Comparison of ENCODE assay signal across 8 mouse cellular contexts in genomic region chr2:24679012-24679651, GRCm38 (mm10).
DNase-seq lines count a peak whose midpoint lies in the region; ATAC-seq lines count a peak whose summit lies in the region.

No protein-coding gene starts in this region.

- H3K4me3 ChIP-seq in heart, embryonic 11.5 days (ENCODE audit: low read depth, low read length): peak overlapping the region; percentile 34
- peak overlapping the region; percentile 33 for H3K4me3 ChIP-seq in kidney, embryonic 16.5 days (ENCODE audit: low read length)
- no peak overlapping the region for H3K4me3 ChIP-seq in neural tube, embryonic 14.5 days (ENCODE audit: low read depth, low read length)

- intact Hi-C loops in gastrocnemius, postnatal 14 days (cut with DNase I; ENCODE audit: low total_unique reads): no loop called here

- peak overlapping the region; percentile 68 for H3K4me2 ChIP-seq in heart, embryonic 11.5 days
- peak overlapping the region; percentile 64 for H3K4me2 ChIP-seq in kidney, embryonic 16.5 days (replicated peaks; ENCODE audit: low read depth, low read length)
- H3K4me2 ChIP-seq in neural tube, embryonic 14.5 days (ENCODE audit: low read depth, low read length): peak overlapping the region; percentile 20; the same call in 1 of the 2 replicates

- peaks cover 14% of the 10 kb centered on the region for H3K27me3 ChIP-seq in heart, embryonic 11.5 days (ENCODE audit: control insufficient read depth, insufficient read depth, low read length)
- peaks cover 15% of the 10 kb centered on the region; the same call in 1 of the 2 replicates for H3K27me3 ChIP-seq in kidney, embryonic 16.5 days (ENCODE audit: insufficient read depth, low read length)
- no peaks in the 10 kb centered on the region for H3K27me3 ChIP-seq in neural tube, embryonic 14.5 days (ENCODE audit: control insufficient read depth, insufficient read depth, low read length)

- peak overlapping the region; percentile 39; the same call in 1 of the 2 replicates for H3K9ac ChIP-seq in heart, embryonic 11.5 days (ENCODE audit: low read depth, low read length)
- H3K9ac ChIP-seq in kidney, embryonic 16.5 days (replicated peaks; ENCODE audit: low read length): no peak overlapping the region; the same call in 1 of the 2 replicates
- no peak overlapping the region for H3K9ac ChIP-seq in neural tube, embryonic 14.5 days (replicated peaks; ENCODE audit: low read depth, low read length)

- H3K27ac ChIP-seq in heart, embryonic 11.5 days (ENCODE audit: low read depth, low read length): no peak overlapping the region
- no peak overlapping the region for H3K27ac ChIP-seq in kidney, embryonic 16.5 days (ENCODE audit: low read length)
- no peak overlapping the region for H3K27ac ChIP-seq in neural tube, embryonic 14.5 days (ENCODE audit: low read depth, low read length)

- no peaks in the 10 kb centered on the region for H3K36me3 ChIP-seq in heart, embryonic 11.5 days (ENCODE audit: control insufficient read depth, insufficient read depth, low read length)
- no peaks in the 10 kb centered on the region for H3K36me3 ChIP-seq in kidney, embryonic 16.5 days (ENCODE audit: insufficient read depth, low read length)
- peaks cover 34% of the 10 kb centered on the region for H3K36me3 ChIP-seq in neural tube, embryonic 14.5 days (ENCODE audit: control insufficient read depth, insufficient read depth, low read length)

- H3K9me3 ChIP-seq in heart, embryonic 11.5 days (replicated peaks; ENCODE audit: control insufficient read depth, low read length): no peaks in the 10 kb centered on the region
- H3K9me3 ChIP-seq in kidney, embryonic 16.5 days (ENCODE audit: low read length): no peaks in the 10 kb centered on the region
- H3K9me3 ChIP-seq in neural tube, embryonic 14.5 days (ENCODE audit: control insufficient read depth, low read length): no peaks in the 10 kb centered on the region

- DNase-seq in gastrocnemius, postnatal 14 days: peak; percentile 46
- DNase-seq in gastrocnemius, adult 8-10 months (ENCODE audit: low spot score in 2 of 2): no peak
- DNase-seq in cerebellum, postnatal 36 days: peak; percentile 44 to 50
- DNase-seq in lung, adult 18-20 months: peak; percentile 37 to 59
- peak; percentile 28 to 29 for DNase-seq in thymus, adult 18-20 months

- H3K4me1 ChIP-seq in heart, embryonic 11.5 days (ENCODE audit: control insufficient read depth, insufficient read depth, low read length): 0 out of 2 replicates have a peak, but pooled peaks cover 3% of the 10 kb centered on the region
- H3K4me1 ChIP-seq in kidney, embryonic 16.5 days (ENCODE audit: insufficient read depth, low read length): peaks cover 7% of the 10 kb centered on the region; the same call in 1 of the 2 replicates
- no peaks in the 10 kb centered on the region for H3K4me1 ChIP-seq in neural tube, embryonic 14.5 days (ENCODE audit: control insufficient read depth, insufficient read depth, low read length)

- 24% methylated on average over 50 of the region's 50 CpGs for WGBS in heart, embryonic 11.5 days (ENCODE audit: insufficient replicate concordance)
- 28% methylated on average over 50 of the region's 50 CpGs for WGBS in kidney, embryonic 16.5 days
- 32% methylated on average over 50 of the region's 50 CpGs for WGBS in neural tube, embryonic 14.5 days

- ATAC-seq in heart, embryonic 11.5 days (replicated peaks; ENCODE audit: insufficient number of reproducible peaks, low FRiP score, low TSS enrichment): peak; percentile 54; the same call in 1 of the 2 replicates
- ATAC-seq in kidney, embryonic 16.5 days (ENCODE audit: low FRiP score, low TSS enrichment): peak; percentile 81
- peak; percentile 71; the same call in 1 of the 2 replicates for ATAC-seq in neural tube, embryonic 14.5 days (ENCODE audit: low read depth)

Comparison
In these comparisons a context has a peak if more than half of its experiments do, and no peak if none do; other contexts are left out.
1. DNase-seq: peak in gastrocnemius, postnatal 14 days (single experiment), cerebellum, postnatal 36 days (2 of 2), lung, adult 18-20 months (2 of 2) and thymus, adult 18-20 months (2 of 2); none in gastrocnemius, adult 8-10 months (0 of 2).
2. Peak in every context shown above with its lines, with median percentiles within 50 percentile points of each other: ATAC-seq and H3K4me2 ChIP-seq.